Mouse (Mus musculus) kidney, adult 2 months (tissue): ENCODE measurements around the gene Dynlt1b. TPM values are rescaled to one million over a fixed set of nuclear protein-coding genes. Genes with fewer than 3 reads are reported as not detected.
"Not testable (repeated sequence)": the region's sequence is repeated elsewhere in the genome, so short reads cannot be mapped to it uniquely, and the experiment has no call there.

Source experiments
- DNase-seq: peaks from one replicate; pipeline ENCODE4 v3.0.0; 2021
- H3K27ac ChIP-seq: fragments of 200-500 bp; 2 replicates; pipeline ENCODE4 v1.5.1; 2012; ENCODE audit warnings: low read depth, low read length, control low read depth, inconsistent platforms; ENCODE audit not compliant: insufficient read depth
- H3K27me3 ChIP-seq: fragments of 200-500 bp; replicated peaks from 2 replicates; pipeline ENCODE4 v1.6.1; 2012; ENCODE audit warnings: mild to moderate bottlenecking, moderate library complexity, low read length, inconsistent platforms; ENCODE audit not compliant: control insufficient read depth, insufficient read depth
- H3K36me3 ChIP-seq: fragments of 200-500 bp; 2 replicates; pipeline ENCODE4 v1.6.1; 2012; ENCODE audit warnings: mild to moderate bottlenecking, moderate library complexity, low read length, inconsistent platforms; ENCODE audit not compliant: control insufficient read depth, insufficient read depth
- H3K4me1 ChIP-seq: fragments of 200-500 bp; 2 replicates; pipeline ENCODE4 v1.6.1; 2011; ENCODE audit warnings: low read length; ENCODE audit not compliant: control insufficient read depth, insufficient read depth
- H3K4me3 ChIP-seq: fragments of 200-500 bp; 2 replicates; pipeline ENCODE4 v1.5.1; 2011; ENCODE audit warnings: mild to moderate bottlenecking, low read depth, low read length, control low read depth; ENCODE audit not compliant: insufficient read depth
- WGBS: fragments of 180-500 bp; shearing (Covaris S2); methylation state at CpG from one replicate; pipeline ENCODE4 v1.1.7; 2018; 5-methylcytosine and 5-hydroxymethylcytosine counted together
- polyA plus RNA-seq: library from polyadenylated mRNA; depleted of rRNA; stranded (reverse); fragments of >200 nt; gene quantifications from 2 replicates; pipeline ENCODE4 v1.2.3, GENCODE M21; 2012

Gene Dynlt1b
- polyA plus RNA-seq, 1 experiment, result 213 TPM

- DNase-seq, H3K4me3 ChIP-seq, H3K27ac ChIP-seq, H3K36me3 ChIP-seq, H3K27me3 ChIP-seq, H3K4me1 ChIP-seq: not testable (repeated sequence)
- 60% methylated on average over 13 of the region's 16 CpGs for WGBS
Observed at GRCm38 (mm10) chr17:6445794-6446587, 16.1 kb downstream of the Dynlt1b start.

GRCm38 (mm10) chr17:6448293-6448692, 18.4 kb downstream of the Dynlt1b start:
- WGBS, result 87% methylated on average over 8 of the region's 8 CpGs
- H3K4me1 ChIP-seq, DNase-seq, H3K27ac ChIP-seq, H3K27me3 ChIP-seq, H3K36me3 ChIP-seq, H3K4me3 ChIP-seq: not testable (repeated sequence)

- not testable (repeated sequence) for H3K4me3 ChIP-seq, DNase-seq, H3K36me3 ChIP-seq, H3K27ac ChIP-seq, H3K4me1 ChIP-seq, H3K27me3 ChIP-seq
- 87% methylated on average over 12 of the region's 12 CpGs for WGBS
Observed at GRCm38 (mm10) chr17:6449166-6449565, 19.3 kb downstream of the Dynlt1b start.

GRCm38 (mm10) chr17:6451205-6451604, 21.3 kb downstream of the Dynlt1b start:
- not testable (repeated sequence) for DNase-seq, H3K4me3 ChIP-seq, H3K27ac ChIP-seq, H3K27me3 ChIP-seq, H3K36me3 ChIP-seq, H3K4me1 ChIP-seq
- WGBS, result 91% methylated on average over 2 of the region's 10 CpGs

GRCm38 (mm10) chr17:6452689-6453088, 22.8 kb downstream of the Dynlt1b start:
- not testable (repeated sequence) for H3K36me3 ChIP-seq, H3K4me3 ChIP-seq, H3K27me3 ChIP-seq, H3K27ac ChIP-seq, DNase-seq, H3K4me1 ChIP-seq
- 88% methylated on average over 9 of the region's 11 CpGs for WGBS

DNA sequence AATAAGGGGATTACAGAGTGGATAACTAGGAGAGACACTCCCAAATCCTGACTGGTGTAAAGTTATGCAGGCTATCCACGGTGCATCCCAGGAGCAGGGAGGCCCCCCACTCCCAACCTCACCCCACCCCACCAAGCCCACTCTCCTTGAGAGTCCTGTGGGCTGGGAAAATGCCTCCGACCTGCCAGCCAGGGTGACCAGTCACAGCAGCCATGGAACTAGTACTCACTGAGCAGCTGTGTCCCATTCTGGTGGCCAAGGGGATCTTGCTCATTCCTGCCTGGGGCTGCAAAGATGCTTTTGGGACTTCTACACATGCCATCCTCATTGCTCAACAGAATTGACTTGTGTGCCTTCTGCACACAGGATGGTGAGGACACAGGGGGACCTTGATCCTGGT, 24.8 kb downstream of the Dynlt1b start:
- H3K36me3 ChIP-seq, H3K27me3 ChIP-seq, DNase-seq, H3K27ac ChIP-seq, H3K4me1 ChIP-seq, H3K4me3 ChIP-seq: not testable (repeated sequence)
- WGBS, result 98% methylated on average over 2 of the region's 2 CpGs

- WGBS, result 98% methylated on average over 12 of the region's 12 CpGs
- DNase-seq, H3K36me3 ChIP-seq, H3K4me1 ChIP-seq, H3K4me3 ChIP-seq, H3K27me3 ChIP-seq, H3K27ac ChIP-seq: not testable (repeated sequence)
Observed at GRCm38 (mm10) chr17:6455883-6456282, 26.0 kb downstream of the Dynlt1b start.

DNA sequence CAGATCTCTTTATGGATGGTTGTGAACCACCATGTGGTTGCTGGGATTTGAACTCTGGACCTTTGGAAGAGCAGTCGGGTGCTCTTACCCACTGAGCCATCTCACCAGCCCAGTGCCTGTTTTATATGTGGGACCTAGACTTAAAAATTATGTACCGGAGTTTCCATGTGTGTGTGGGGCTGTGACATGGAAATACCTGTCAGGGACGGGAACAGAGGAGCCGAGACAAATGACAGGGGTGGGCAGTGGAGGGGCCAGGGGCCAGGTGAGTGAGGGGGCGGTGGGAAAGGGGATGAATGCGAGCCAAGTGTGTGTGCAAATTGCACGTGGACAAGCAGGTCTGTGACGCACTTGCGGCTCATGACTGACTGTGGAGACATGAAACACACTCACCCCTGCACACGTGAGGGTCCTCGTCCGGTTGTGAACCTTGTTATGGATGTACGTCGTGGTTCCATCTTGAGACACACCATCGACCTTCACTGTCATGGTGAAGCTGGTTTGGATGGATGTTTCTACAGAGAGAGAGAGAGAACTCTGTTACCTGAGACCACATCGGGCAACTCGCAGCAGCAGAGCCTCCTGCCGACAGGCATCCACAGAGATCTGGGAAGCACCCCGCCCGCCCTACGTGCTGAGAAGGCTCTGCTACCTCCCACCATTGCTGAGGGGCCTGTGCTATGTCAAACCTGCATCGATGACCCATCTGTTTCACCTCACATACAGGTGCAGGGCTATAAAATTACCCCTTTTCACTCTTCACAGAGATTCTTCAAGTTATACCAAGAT, 26.9 kb downstream of the Dynlt1b start:
- WGBS, result 90% methylated on average over 18 of the region's 22 CpGs
- not testable (repeated sequence) for H3K27me3 ChIP-seq, H3K4me1 ChIP-seq, H3K4me3 ChIP-seq, H3K36me3 ChIP-seq, DNase-seq, H3K27ac ChIP-seq

- H3K4me1 ChIP-seq, DNase-seq, H3K27me3 ChIP-seq, H3K4me3 ChIP-seq, H3K36me3 ChIP-seq, H3K27ac ChIP-seq: not testable (repeated sequence)
- WGBS, result 96% methylated on average over 5 of the region's 5 CpGs
Observed at GRCm38 (mm10) chr17:6461083-6461595, 31.2 kb downstream of the Dynlt1b start.

DNA sequence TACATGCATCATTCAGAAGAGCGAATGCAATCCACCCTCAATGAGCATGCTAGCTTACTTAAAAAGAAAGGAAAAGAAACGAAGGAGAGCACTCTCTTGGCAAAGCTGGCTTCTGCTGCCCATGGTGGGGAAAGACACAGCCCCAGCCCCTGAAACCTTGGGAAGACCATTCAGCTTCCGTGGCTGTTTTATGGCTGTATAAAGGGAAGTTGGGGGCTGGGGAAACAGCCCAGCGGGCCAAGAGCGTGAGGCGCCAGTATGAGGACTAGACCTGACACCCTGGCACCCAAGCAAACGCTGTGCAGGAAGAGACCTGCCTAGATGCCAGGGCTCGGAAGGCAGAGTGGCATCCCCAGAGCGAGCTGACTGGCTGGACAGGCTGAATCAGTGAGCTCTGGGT, 35.8 kb downstream of the Dynlt1b start:
- not testable (repeated sequence) for H3K27me3 ChIP-seq, H3K4me3 ChIP-seq, DNase-seq, H3K4me1 ChIP-seq, H3K36me3 ChIP-seq, H3K27ac ChIP-seq
- WGBS, result 81% methylated on average over 9 of the region's 9 CpGs
